Mouse (Mus musculus) MEL (cell line): ENCODE results near the gene Zfp87. TPM values are rescaled to one million over a fixed set of nuclear protein-coding genes. Genes with fewer than 3 reads are reported as not detected.

Experiments
- DNase-seq: peaks from one replicate; pipeline ENCODE4 v3.0.0; 2011; ENCODE audit warnings: low read depth, low spot score
- H3K27ac ChIP-seq: 2 replicates; pipeline ENCODE4 v1.5.1; 2012; ENCODE audit warnings: low read depth, mild to moderate bottlenecking, control low read depth, low read length, moderate library complexity; ENCODE audit not compliant: control insufficient read depth
- H3K27me3 ChIP-seq, 2 experiments: fragments of 150-350 bp in 1 of 2; sonication (generic) in 1 of 2; 2 replicates each; pipeline ENCODE4 v1.6.1; 2012; ENCODE audit warnings: low read length in 2 of 2, mild to moderate bottlenecking in 2 of 2, improper control_type of control experiment in 1 of 2, moderate library complexity in 1 of 2; ENCODE audit not compliant: insufficient read depth in 2 of 2, control insufficient read depth in 1 of 2
- H3K36me3 ChIP-seq, 2 experiments: 2 replicates each; pipeline ENCODE4 v1.6.1; 2012 to 2014; ENCODE audit warnings: low read length in 2 of 2, improper control_type of control experiment in 1 of 2, inconsistent platforms in 1 of 2, mild to moderate bottlenecking in 1 of 2; ENCODE audit not compliant: insufficient read depth in 2 of 2, control insufficient read depth in 1 of 2
- H3K4me1 ChIP-seq, 2 experiments: fragments of 150-350 bp in 1 of 2; sonication (generic) in 1 of 2; 2 replicates each; pipeline ENCODE4 v1.6.1; 2012; ENCODE audit warnings: low read length in 2 of 2, improper control_type of control experiment in 1 of 2, mild to moderate bottlenecking in 1 of 2; ENCODE audit not compliant: insufficient read depth in 2 of 2, control insufficient read depth in 1 of 2
- H3K4me3 ChIP-seq, 2 experiments: fragments of 150-350 bp in 1 of 2; sonication (generic) in 1 of 2; 2 replicates each; pipeline ENCODE4 v1.5.1; 2012; ENCODE audit warnings: low read depth in 2 of 2, low read length in 2 of 2, mild to moderate bottlenecking in 2 of 2, moderate library complexity in 2 of 2, control low read depth in 1 of 2, improper control_type of control experiment in 1 of 2; ENCODE audit not compliant: control insufficient read depth in 1 of 2, insufficient read depth in 1 of 2
- H3K79me2 ChIP-seq: 2 replicates; pipeline ENCODE4 v1.6.1; 2012; ENCODE audit warnings: mild to moderate bottlenecking, low read length, moderate library complexity; ENCODE audit not compliant: control insufficient read depth, poor library complexity, insufficient read depth
- H3K9ac ChIP-seq: 2 replicates; pipeline ENCODE4 v1.6.1; 2012; ENCODE audit warnings: low read depth, mild to moderate bottlenecking, control low read depth, low read length, moderate library complexity; ENCODE audit not compliant: control insufficient read depth, poor library complexity, severe bottlenecking
- H3K9me3 ChIP-seq: fragments of 150-350 bp; sonication (generic); replicated peaks from 2 replicates; pipeline ENCODE4 v1.6.1; 2012; ENCODE audit warnings: mild to moderate bottlenecking, low read length, improper control_type of control experiment, moderate library complexity; ENCODE audit not compliant: insufficient read depth
- CTCF ChIP-seq, 3 experiments: IDR thresholded peaks in 2 of 3; conservative IDR thresholded peaks in 1 of 3; 2 replicates each; pipeline ENCODE4 v1.5.1; 2011 to 2012; ENCODE audit warnings: low read length in 3 of 3, low read depth in 2 of 3, mild to moderate bottlenecking in 2 of 3, improper control_type of control experiment in 1 of 3, inconsistent platforms in 1 of 3, mixed read lengths in 1 of 3, moderate library complexity in 1 of 3; ENCODE audit not compliant: control insufficient read depth in 1 of 3, insufficient read depth in 1 of 3, poor library complexity in 1 of 3, severe bottlenecking in 1 of 3
- E2F4 ChIP-seq: IDR thresholded peaks from 2 replicates; pipeline ENCODE4 v1.6.1; 2011; ENCODE audit warnings: low read depth, low read length, improper control_type of control experiment, borderline replicate concordance
- ELF1 ChIP-seq: IDR thresholded peaks from 2 replicates; pipeline ENCODE4 v1.6.1; 2014; ENCODE audit warnings: low read depth, mild to moderate bottlenecking, inconsistent platforms, low read length, improper control_type of control experiment, moderate library complexity
- GABPA ChIP-seq: IDR thresholded peaks from 2 replicates; pipeline ENCODE4 v1.6.1; 2012; ENCODE audit warnings: low read depth, mild to moderate bottlenecking, inconsistent platforms, low read length, improper control_type of control experiment, moderate library complexity
- GATA1 ChIP-seq: IDR thresholded peaks from 2 replicates; pipeline ENCODE4 v1.6.1; 2011; ENCODE audit warnings: low read depth, low read length, improper control_type of control experiment
- MEF2A ChIP-seq: IDR thresholded peaks from 2 replicates; pipeline ENCODE4 v1.6.1; 2014; ENCODE audit warnings: low read depth, mild to moderate bottlenecking, inconsistent platforms, low read length, improper control_type of control experiment; ENCODE audit not compliant: poor library complexity, insufficient replicate concordance, severe bottlenecking; ENCODE audit errors: extremely low read depth
- MXI1 ChIP-seq: IDR thresholded peaks from 2 replicates; pipeline ENCODE4 v1.6.1; 2011; ENCODE audit warnings: mild to moderate bottlenecking, low read depth, low read length, improper control_type of control experiment
- MYC ChIP-seq: IDR thresholded peaks from 2 replicates; pipeline ENCODE4 v1.6.1; 2011; ENCODE audit warnings: low read depth, mild to moderate bottlenecking, low read length, improper control_type of control experiment, moderate library complexity
- NRF1 ChIP-seq: IDR thresholded peaks from 2 replicates; pipeline ENCODE4 v1.6.1; 2014; ENCODE audit warnings: low read depth, mild to moderate bottlenecking, inconsistent platforms, low read length, improper control_type of control experiment, moderate library complexity; ENCODE audit not compliant: poor library complexity, insufficient read depth, severe bottlenecking
- POLR2AphosphoS5 ChIP-seq: IDR thresholded peaks from 2 replicates; pipeline ENCODE4 v1.6.1; 2012; ENCODE audit warnings: low read depth, borderline replicate concordance, mild to moderate bottlenecking, inconsistent platforms, low read length, moderate library complexity, mixed read lengths
- RCOR1 ChIP-seq: IDR thresholded peaks from 2 replicates; pipeline ENCODE4 v1.6.1; 2012; ENCODE audit warnings: low read depth, mild to moderate bottlenecking, inconsistent platforms, low read length, improper control_type of control experiment
- SMC3 ChIP-seq: IDR thresholded peaks from 2 replicates; pipeline ENCODE4 v1.6.1; 2011; ENCODE audit warnings: low read depth, low read length, improper control_type of control experiment
- TAL1 ChIP-seq: IDR thresholded peaks from 2 replicates; pipeline ENCODE4 v1.6.1; 2012; ENCODE audit warnings: mild to moderate bottlenecking, inconsistent platforms, low read length, moderate library complexity, mixed read lengths
- TBP ChIP-seq: IDR thresholded peaks from 2 replicates; pipeline ENCODE4 v1.8.0; 2011; ENCODE audit warnings: low read depth, low read length, improper control_type of control experiment
- UBTF ChIP-seq: IDR thresholded peaks from 2 replicates; pipeline ENCODE4 v1.6.1; 2012; ENCODE audit warnings: low read depth, mild to moderate bottlenecking, inconsistent platforms, low read length, improper control_type of control experiment, moderate library complexity, borderline replicate concordance; ENCODE audit not compliant: insufficient read depth
- USF2 ChIP-seq, 2 experiments: IDR thresholded peaks; 2 replicates each; pipeline ENCODE4 v1.6.1; 2011 to 2012; ENCODE audit warnings: improper control_type of control experiment in 2 of 2, low read length in 2 of 2, borderline replicate concordance in 1 of 2, inconsistent platforms in 1 of 2, low read depth in 1 of 2, mild to moderate bottlenecking in 1 of 2; ENCODE audit not compliant: insufficient read depth in 1 of 2
- ZC3H11A ChIP-seq: IDR thresholded peaks from 2 replicates; pipeline ENCODE4 v1.6.1; 2012; ENCODE audit warnings: low read depth, mild to moderate bottlenecking, inconsistent platforms, low read length, improper control_type of control experiment
- polyA plus RNA-seq, 2 experiments: library from polyadenylated mRNA; stranded (reverse) in 1 of 2; unstranded in 1 of 2; fragments of >175 nt in 1 of 2; fragments of >200 nt in 1 of 2; gene quantifications; 2 replicates each; pipeline versions ENCODE4 v1.2.1 to v1.2.4; 2012; ENCODE audit warnings: low replicate concordance in 2 of 2, low read depth in 1 of 2; ENCODE audit not compliant: insufficient read length in 2 of 2, insufficient read depth in 1 of 2, missing spikeins in 1 of 2
- total RNA-seq: library from RNA; depleted of rRNA; stranded (reverse); fragments of 300-350 nt; gene quantifications from 2 replicates; pipeline ENCODE4 v1.2.3, GENCODE M21; 2012

Zfp87 gene
- total and polyA plus RNA-seq, 3 experiments = 11.7 to 28.4 TPM; not detected in 1

DNA sequence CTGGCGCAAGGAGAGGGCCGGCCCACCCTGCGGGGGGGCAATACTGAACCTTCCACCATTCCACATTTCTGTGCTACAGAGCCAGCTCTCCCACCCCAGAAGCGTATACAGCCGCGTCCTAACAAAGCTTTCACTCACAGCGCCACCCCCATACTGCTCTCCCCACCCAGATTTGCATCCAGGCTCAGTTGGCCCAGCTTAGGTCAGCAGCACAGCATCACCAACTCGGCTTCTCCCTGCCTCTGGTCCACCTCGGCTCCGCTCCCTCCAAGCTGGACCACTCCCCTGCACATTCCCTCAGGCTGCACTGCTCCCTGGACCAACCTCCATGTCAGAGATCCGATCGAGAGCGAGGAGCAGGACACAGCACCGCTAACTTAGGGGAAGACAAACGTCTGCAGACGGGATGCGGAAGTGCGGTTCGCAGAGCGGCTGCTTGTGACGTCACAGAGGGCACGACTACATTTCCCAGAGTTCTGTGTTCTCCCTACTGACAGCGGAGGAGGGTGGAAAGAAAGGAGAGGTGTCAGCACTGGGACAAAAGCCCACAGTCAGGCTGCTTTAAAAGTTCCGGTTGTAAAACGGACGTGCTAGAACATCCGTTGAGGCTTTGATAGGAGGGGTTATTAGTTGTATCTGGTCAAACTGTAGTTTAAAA is at the start of gene Zfp87, which contains the start of gene Gm26965 (continued):
- no peak for TF ChIP-seq MEF2A
- TF ChIP-seq MXI1 = peak; percentile 91
- no peak for TF ChIP-seq NRF1

DNA sequence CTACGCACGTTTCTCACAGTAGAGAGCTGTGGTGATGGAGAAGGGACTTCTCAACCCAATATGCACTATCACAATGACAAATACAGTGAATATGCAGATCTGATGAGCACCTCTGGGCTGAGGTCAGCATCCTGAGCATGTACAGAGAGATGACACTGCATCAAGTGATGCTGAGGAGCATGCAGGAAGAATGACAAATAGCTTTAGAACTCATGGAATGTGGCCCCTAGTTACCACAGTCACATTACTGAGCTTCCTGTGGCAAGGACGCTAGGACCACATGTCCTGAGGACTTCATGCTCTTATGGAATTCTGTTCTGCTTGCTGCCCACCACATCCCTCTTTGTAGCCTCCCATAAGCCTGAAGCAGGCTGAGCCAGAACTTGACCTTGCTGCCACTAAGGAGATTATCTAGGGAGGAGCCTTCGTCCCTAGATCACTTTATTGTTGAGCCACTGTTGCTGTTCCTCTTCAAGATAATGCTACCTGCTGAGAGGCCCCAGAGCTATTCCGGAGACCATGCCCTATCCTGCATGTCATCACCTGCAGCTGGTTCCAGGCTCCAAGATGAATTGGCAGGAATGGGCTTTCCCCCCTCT is 46.7 kb upstream of the Zfp87 start:
- Histone ChIP-seq H3K4me1 (no peaks in the 10 kb centered on the region), H3K9me3 (no peaks in the 10 kb centered on the region), H3K9ac (no peak overlapping the region), H3K27ac (no peak overlapping the region), H3K79me2 (no peaks in the 10 kb centered on the region; the same call in 1 of the 2 replicates), H3K4me3 (no peak overlapping the region), H3K36me3 (no peaks in the 10 kb centered on the region), H3K27me3 (peaks cover 0 to 1% of the 10 kb centered on the region in 2 experiments; a peak in 1 of 4 replicates)
- no peak for TF ChIP-seq ZC3H11A
- TF ChIP-seq MYC = no peak
- no peak for TF ChIP-seq POLR2AphosphoS5
- TF ChIP-seq E2F4 = no peak
- TF ChIP-seq ELF1 = no peak
- DNase-seq = no peak

DNA sequence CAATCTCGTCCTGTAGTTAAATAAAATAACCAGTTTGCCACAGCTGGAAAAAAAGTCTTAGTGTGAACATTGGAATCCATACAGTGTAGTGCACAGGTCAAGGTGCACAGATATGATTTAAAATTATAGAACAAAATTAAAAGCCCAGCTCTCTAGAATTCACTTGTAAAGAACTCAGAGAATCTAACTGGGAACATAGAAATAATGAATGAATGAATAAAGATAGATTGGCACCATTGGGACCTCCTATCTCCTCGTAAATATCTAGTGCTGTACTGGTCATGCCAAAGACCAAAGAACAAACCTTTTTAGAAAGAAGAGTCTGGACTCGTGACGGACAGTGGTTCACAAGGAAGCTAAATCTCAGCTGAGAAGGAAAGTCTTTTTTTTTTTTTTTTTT is 27.8 kb upstream of the Zfp87 start, which contains the start of gene Zfp748:
Gene Zfp748 (minus strand): TSS at position 101 of the 400 bp plus-strand sequence.
- Histone ChIP-seq H3K4me1 (peaks cover 0 to 5% of the 10 kb centered on the region in 2 experiments; a peak in 1 of 4 replicates), H3K27ac (peak within 1 kb of the TSS; percentile 80), H3K79me2 (peaks cover 32% of the 10 kb centered on the region), H3K36me3 (peaks cover 0 to 4% of the 10 kb centered on the region in 2 experiments; a peak in 1 of 4 replicates), H3K4me3 (peak within 1 kb of the TSS; percentile 81 to 91), H3K9ac (peak within 1 kb of the TSS; percentile 96), H3K9me3 (no peaks in the 10 kb centered on the region), H3K27me3 (no peaks in the 10 kb centered on the region)
- no peak for DNase-seq
- TF ChIP-seq GABPA (no peak), TAL1 (no peak), USF2 (IDR thresholded peaks at IDR 0.05; ENCODE audit: borderline replicate concordance in 1 of 2, insufficient read depth in 1 of 2, low read depth in 1 of 2, low read length in 2 of 2) (no peak), SMC3 (no peak), GATA1 (no peak), RCOR1 (no peak), UBTF (no peak), CTCF (IDR thresholded peaks at IDR 0.05 in 2 of 3, conservative IDR thresholded peaks at IDR 0.05 in 1 of 3; ENCODE audit: control insufficient read depth in 1 of 3, insufficient read depth in 1 of 3, low read depth in 2 of 3, low read length in 3 of 3, poor library complexity in 1 of 3, severe bottlenecking in 1 of 3) (no peak), TBP (no peak)
